Mouse (Mus musculus): ENCODE data around the gene 4930415O20Rik. TPM values are rescaled to one million over a fixed set of nuclear protein-coding genes. Genes with fewer than 3 reads are reported as not detected.

4930415O20Rik gene
- polyA plus RNA-seq, 1 experiment from 2014 or later = not detected

GRCm38 (mm10) chr15:98608058-98608783, 37.4 kb downstream of the 4930415O20Rik start:
- Histone ChIP-seq H3K4me2 (replicated peaks) (peak overlapping the region; percentile 95), H3K9ac (peak overlapping the region; percentile 89), H3K9me3 (ENCODE audit: control insufficient read depth, low read length) (no peaks in the 10 kb centered on the region), H3K36me3 (replicated peaks; ENCODE audit: control insufficient read depth, insufficient read depth) (peaks cover 18% of the 10 kb centered on the region), H3K4me1 (replicated peaks; ENCODE audit: control insufficient read depth, insufficient read depth, low read length) (peaks cover 25% of the 10 kb centered on the region), H3K4me3 (replicated peaks; ENCODE audit: low read length) (peak overlapping the region; percentile 57), H3K27me3 (ENCODE audit: control insufficient read depth, insufficient read depth, low read length) (no peaks in the 10 kb centered on the region), H3K27ac (peak overlapping the region; percentile 77; the same call in 1 of the 2 replicates)
- no peak for DNase-seq (ENCODE audit: low spot score)
- ATAC-seq (ENCODE audit: low FRiP score) = 0 out of 2 replicates have a peak, but pooled peaks have one; percentile 1
- 10% methylated on average over 8 of the region's 10 CpGs for WGBS

GRCm38 (mm10) chr15:98608784-98609250, 38.0 kb downstream of the 4930415O20Rik start:
- 2% methylated on average over 8 of the region's 26 CpGs for WGBS
- Histone ChIP-seq H3K27ac (peak overlapping the region; percentile 77), H3K4me3 (replicated peaks; ENCODE audit: low read length) (peak overlapping the region; percentile 57), H3K27me3 (ENCODE audit: control insufficient read depth, insufficient read depth, low read length) (no peaks in the 10 kb centered on the region), H3K9ac (peak overlapping the region; percentile 89), H3K4me1 (replicated peaks; ENCODE audit: control insufficient read depth, insufficient read depth, low read length) (peaks cover 22% of the 10 kb centered on the region), H3K4me2 (replicated peaks) (peak overlapping the region; percentile 95), H3K9me3 (ENCODE audit: control insufficient read depth, low read length) (no peaks in the 10 kb centered on the region), H3K36me3 (replicated peaks; ENCODE audit: control insufficient read depth, insufficient read depth) (peaks cover 12% of the 10 kb centered on the region)
- peak; percentile 39 for ATAC-seq (ENCODE audit: low FRiP score)
- DNase-seq (ENCODE audit: low spot score) = no peak

GRCm38 (mm10) chr15:98609331-98610130, 38.7 kb downstream of the 4930415O20Rik start, which contains the start of gene Adcy6:
Gene Adcy6, minus strand, starts transcription at chr15:98610076.
- peak; percentile 85 for ATAC-seq (ENCODE audit: low FRiP score)
- Histone ChIP-seq H3K9ac (peak within 1 kb of the TSS; percentile 89), H3K36me3 (replicated peaks; ENCODE audit: control insufficient read depth, insufficient read depth) (0 out of 2 replicates have a peak, but pooled peaks cover 6% of the 10 kb centered on the region), H3K4me1 (replicated peaks; ENCODE audit: control insufficient read depth, insufficient read depth, low read length) (peaks cover 22% of the 10 kb centered on the region), H3K9me3 (ENCODE audit: control insufficient read depth, low read length) (no peaks in the 10 kb centered on the region), H3K4me3 (replicated peaks; ENCODE audit: low read length) (peak within 1 kb of the TSS; percentile 57), H3K4me2 (replicated peaks) (peak within 1 kb of the TSS; percentile 95), H3K27ac (peak within 1 kb of the TSS; percentile 77), H3K27me3 (ENCODE audit: control insufficient read depth, insufficient read depth, low read length) (no peaks in the 10 kb centered on the region)
- DNase-seq (ENCODE audit: low spot score) = peak; percentile 76
- WGBS = under 1% methylated on average over 51 of the region's 75 CpGs

GRCm38 (mm10) chr15:98610131-98610633, 39.4 kb downstream of the 4930415O20Rik start:
- H3K4me2 ChIP-seq (replicated peaks) = peak overlapping the region; percentile 95
- 1% methylated on average over 12 of the region's 12 CpGs for WGBS
- H3K27me3 ChIP-seq (ENCODE audit: control insufficient read depth, insufficient read depth, low read length) = no peaks in the 10 kb centered on the region
- H3K4me1 ChIP-seq (replicated peaks; ENCODE audit: control insufficient read depth, insufficient read depth, low read length) = peaks cover 22% of the 10 kb centered on the region
- H3K4me3 ChIP-seq (replicated peaks; ENCODE audit: low read length) = peak overlapping the region; percentile 57
- no peak for DNase-seq (ENCODE audit: low spot score)
- peak overlapping the region; percentile 77; the same call in 1 of the 2 replicates for H3K27ac ChIP-seq
- H3K36me3 ChIP-seq (replicated peaks; ENCODE audit: control insufficient read depth, insufficient read depth) = 0 out of 2 replicates have a peak, but pooled peaks cover 6% of the 10 kb centered on the region
- no peak for ATAC-seq (ENCODE audit: low FRiP score)
- H3K9me3 ChIP-seq (ENCODE audit: control insufficient read depth, low read length) = no peaks in the 10 kb centered on the region
- H3K9ac ChIP-seq = peak overlapping the region; percentile 89

GRCm38 (mm10) chr15:98612229-98612628, 41.4 kb downstream of the 4930415O20Rik start:
- H3K4me3 ChIP-seq (replicated peaks; ENCODE audit: low read length) = no peak overlapping the region
- no peak overlapping the region for H3K27ac ChIP-seq
- no peaks in the 10 kb centered on the region for H3K9me3 ChIP-seq (ENCODE audit: control insufficient read depth, low read length)
- peaks cover 15% of the 10 kb centered on the region for H3K4me1 ChIP-seq (replicated peaks; ENCODE audit: control insufficient read depth, insufficient read depth, low read length)
- no peaks in the 10 kb centered on the region for H3K27me3 ChIP-seq (ENCODE audit: control insufficient read depth, insufficient read depth, low read length)
- H3K4me2 ChIP-seq (replicated peaks) = no peak overlapping the region
- no peak overlapping the region for H3K9ac ChIP-seq
- no peaks in the 10 kb centered on the region for H3K36me3 ChIP-seq (replicated peaks; ENCODE audit: control insufficient read depth, insufficient read depth)
- no peak for ATAC-seq (ENCODE audit: low FRiP score)
- DNase-seq (ENCODE audit: low spot score) = no peak
- 94% methylated on average over 3 of the region's 3 CpGs for WGBS

- no peaks in the 10 kb centered on the region for H3K36me3 ChIP-seq (replicated peaks; ENCODE audit: control insufficient read depth, insufficient read depth)
- no peak overlapping the region for H3K4me3 ChIP-seq (replicated peaks; ENCODE audit: low read length)
- H3K9me3 ChIP-seq (ENCODE audit: control insufficient read depth, low read length) = no peaks in the 10 kb centered on the region
- 38% methylated on average over 9 of the region's 9 CpGs for WGBS
- ATAC-seq (ENCODE audit: low FRiP score) = no peak
- H3K4me2 ChIP-seq (replicated peaks) = no peak overlapping the region; the same call in 1 of the 2 replicates
- H3K27me3 ChIP-seq (ENCODE audit: control insufficient read depth, insufficient read depth, low read length) = no peaks in the 10 kb centered on the region
- no peaks in the 10 kb centered on the region for H3K4me1 ChIP-seq (replicated peaks; ENCODE audit: control insufficient read depth, insufficient read depth, low read length)
- peak overlapping the region; percentile 64 for H3K27ac ChIP-seq
- H3K9ac ChIP-seq = no peak overlapping the region
- no peak for DNase-seq (ENCODE audit: low spot score)
These were observed 43.7 kb downstream of the 4930415O20Rik start for GRCm38 (mm10) chr15:98614551-98614950.

- ATAC-seq (ENCODE audit: low FRiP score) (no peak), DNase-seq (ENCODE audit: low spot score) (no peak)
- H3K4me1 ChIP-seq (replicated peaks; ENCODE audit: control insufficient read depth, insufficient read depth, low read length) = no peaks in the 10 kb centered on the region
- no peaks in the 10 kb centered on the region for H3K36me3 ChIP-seq (replicated peaks; ENCODE audit: control insufficient read depth, insufficient read depth)
- peak overlapping the region; percentile 64; the same call in 1 of the 2 replicates for H3K27ac ChIP-seq
- no peaks in the 10 kb centered on the region for H3K27me3 ChIP-seq (ENCODE audit: control insufficient read depth, insufficient read depth, low read length)
- H3K9me3 ChIP-seq (ENCODE audit: control insufficient read depth, low read length) = no peaks in the 10 kb centered on the region
- H3K4me2 ChIP-seq (replicated peaks) = no peak overlapping the region
- no peak overlapping the region for H3K9ac ChIP-seq
- 42% methylated on average over 6 of the region's 6 CpGs for WGBS
- no peak overlapping the region for H3K4me3 ChIP-seq (replicated peaks; ENCODE audit: low read length)
These were observed 44.2 kb downstream of the 4930415O20Rik start for GRCm38 (mm10) chr15:98614971-98615370.

GRCm38 (mm10) chr15:98615751-98616150, 44.9 kb downstream of the 4930415O20Rik start:
- no peak overlapping the region for H3K4me3 ChIP-seq (replicated peaks; ENCODE audit: low read length)
- 61% methylated on average over 6 of the region's 6 CpGs for WGBS
- no peak for ATAC-seq (ENCODE audit: low FRiP score)
- no peak for DNase-seq (ENCODE audit: low spot score)
- no peaks in the 10 kb centered on the region for H3K4me1 ChIP-seq (replicated peaks; ENCODE audit: control insufficient read depth, insufficient read depth, low read length)
- no peaks in the 10 kb centered on the region for H3K9me3 ChIP-seq (ENCODE audit: control insufficient read depth, low read length)
- no peak overlapping the region for H3K4me2 ChIP-seq (replicated peaks)
- no peaks in the 10 kb centered on the region for H3K36me3 ChIP-seq (replicated peaks; ENCODE audit: control insufficient read depth, insufficient read depth)
- H3K9ac ChIP-seq = no peak overlapping the region
- no peaks in the 10 kb centered on the region for H3K27me3 ChIP-seq (ENCODE audit: control insufficient read depth, insufficient read depth, low read length)
- H3K27ac ChIP-seq = no peak overlapping the region
